Mouse (Mus musculus): ENCODE measurements around the gene Stard13.

The Stard13 gene

DNA sequence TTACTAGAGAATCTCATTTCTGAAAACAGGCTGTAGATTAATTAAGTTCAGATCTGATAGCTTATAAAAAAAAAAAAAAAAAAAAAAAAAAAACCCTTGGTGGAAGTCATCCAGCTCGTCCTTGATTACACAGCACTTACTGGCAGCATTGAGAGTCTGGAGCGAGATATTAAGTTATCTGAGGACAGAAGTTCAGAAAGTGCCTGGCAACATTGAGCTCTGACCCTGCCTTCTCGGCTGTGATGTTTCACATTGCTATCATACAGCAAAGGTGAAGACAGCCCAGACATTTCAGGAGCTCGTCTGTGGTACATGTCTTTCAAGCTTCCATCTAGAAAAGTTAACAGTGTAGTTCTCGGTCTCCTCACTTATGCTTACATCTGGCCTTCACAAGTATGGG lies 95.7 kb downstream of the Stard13 start:
- DNase-seq = no peak

DNA sequence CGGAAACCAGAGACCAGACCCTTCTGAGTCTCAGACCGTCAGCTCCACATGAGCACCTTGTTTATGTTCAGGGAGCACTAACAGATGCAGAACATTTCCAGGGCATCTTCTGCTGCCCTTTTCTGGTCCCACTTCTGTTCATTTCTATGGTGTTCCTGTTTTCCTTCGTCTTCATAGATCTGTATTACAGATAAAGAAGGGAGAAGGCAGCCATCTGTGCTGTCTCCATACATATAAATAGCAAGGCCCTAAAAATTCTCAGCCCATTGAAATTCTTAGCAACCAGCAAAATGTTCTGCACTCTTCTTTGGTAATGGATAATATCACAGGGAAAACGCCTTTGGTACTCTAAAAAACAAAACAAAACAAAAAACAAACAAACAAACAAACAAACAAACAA lies 96.3 kb downstream of the Stard13 start:
- DNase-seq = no peak

DNA sequence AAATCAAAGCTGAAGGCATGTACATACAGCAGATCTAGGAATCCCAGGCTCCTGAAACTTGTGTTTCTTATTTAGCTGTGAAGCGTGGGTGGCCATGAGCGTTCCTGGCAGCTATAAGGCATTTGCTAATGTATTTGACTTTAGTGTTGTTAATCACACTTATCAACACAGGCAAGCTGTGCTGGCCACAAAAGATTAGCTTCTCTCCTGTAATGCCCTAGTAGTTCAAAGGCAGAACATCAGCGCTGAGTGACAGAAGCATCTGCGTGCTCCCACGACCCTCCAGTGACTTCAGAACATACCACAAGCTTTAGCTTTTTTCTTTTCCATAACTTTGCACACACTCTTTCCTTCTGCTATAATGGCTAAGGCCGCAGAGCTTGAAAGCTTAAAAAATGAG lies 97.7 kb downstream of the Stard13 start:
- DNase-seq = no peak

DNA sequence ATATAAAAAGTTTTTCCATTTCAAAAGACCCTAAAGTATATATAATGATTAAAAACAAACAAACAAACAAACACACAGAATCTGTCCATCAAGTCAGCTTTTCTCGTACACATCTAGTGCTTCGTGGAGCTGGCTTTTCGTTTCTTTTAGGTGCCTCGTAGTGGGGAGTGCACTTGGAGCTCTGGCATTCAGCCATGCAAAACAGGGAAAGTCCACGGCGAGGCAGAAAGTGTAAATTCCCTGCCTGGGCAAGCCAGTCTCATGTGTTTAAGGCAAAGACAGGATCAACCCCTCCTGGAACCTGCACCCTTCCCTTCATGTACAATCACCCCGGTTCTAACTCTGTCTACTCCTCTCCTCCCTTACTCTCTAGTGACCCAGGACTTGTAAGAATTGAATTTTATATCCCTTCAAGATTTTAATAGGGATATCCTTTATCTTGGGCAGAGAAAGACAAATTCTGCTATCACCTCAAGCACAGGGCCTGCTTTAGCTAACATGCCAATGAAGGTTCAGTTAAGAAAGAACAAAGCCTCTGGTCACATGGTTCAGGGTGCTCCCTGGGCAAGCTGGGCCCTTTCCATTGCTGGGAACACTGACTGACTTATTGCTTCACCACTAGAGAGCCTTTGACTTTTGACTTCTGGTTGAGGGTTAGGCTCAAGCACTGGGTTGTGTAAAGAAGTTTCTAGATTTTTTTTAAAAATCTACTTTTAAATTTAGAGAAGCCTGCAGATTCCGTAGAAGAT lies 98.4 kb downstream of the Stard13 start:
- DNase-seq = no peak

DNA sequence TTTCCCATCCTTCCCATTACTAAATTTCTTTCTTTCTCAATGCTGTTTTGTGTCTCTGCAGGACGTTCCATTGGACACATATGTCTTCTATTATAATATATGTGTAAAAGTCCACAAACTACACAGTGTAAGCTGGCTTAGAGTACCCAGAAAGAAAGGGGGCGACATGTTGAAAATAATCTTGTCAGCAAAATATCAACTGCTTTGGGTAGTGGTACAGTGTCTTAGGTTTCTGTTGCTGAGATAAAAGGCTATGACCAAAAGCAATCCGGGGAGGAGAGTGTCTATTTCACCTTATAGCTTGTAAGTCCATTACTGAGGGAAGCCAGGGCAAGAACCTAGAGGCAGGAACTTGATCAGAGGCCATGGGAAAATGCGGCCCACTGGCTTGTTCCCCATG lies 99.4 kb downstream of the Stard13 start:
- DNase-seq = no peak

DNA sequence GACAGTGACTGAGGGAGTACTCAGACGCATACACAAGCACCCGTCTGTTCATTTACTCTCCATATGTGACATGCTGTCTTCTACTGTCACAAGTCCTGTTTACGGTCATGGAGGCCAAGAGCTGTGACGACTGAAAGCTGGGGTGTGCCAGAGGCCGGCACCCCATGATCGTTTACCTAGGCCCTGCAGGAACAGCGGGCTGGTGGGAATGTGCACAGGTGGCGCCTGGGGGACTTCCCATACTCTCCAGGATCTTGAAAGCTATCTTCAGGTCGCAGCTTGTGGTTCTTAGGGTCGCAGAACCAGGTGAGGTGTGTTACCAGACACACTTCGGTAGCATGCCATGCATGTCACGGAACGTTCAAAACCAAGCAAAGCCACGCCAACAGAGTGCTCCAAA lies 99.9 kb downstream of the Stard13 start:
- DNase-seq = no peak

DNA sequence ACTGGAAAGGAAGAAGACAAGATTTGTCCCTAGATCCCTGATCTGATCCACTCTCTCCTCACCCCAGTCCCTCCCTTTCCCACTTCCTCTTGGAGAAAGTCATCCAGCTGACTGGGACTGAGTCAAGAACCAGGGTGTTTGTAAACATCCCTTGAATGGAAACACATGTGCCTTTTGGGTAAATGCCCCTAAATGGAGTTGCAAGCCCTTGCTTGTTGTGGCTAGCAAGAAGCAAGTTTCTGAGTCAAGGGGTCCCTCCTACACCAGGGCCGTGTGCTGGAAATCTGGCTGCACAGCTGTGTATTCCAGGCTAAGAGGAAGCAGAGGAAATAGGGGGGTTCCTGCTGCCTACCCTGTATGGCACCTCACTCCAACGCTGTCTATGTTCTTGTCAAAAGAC lies 103.9 kb downstream of the Stard13 start:
- DNase-seq = no peak

DNA sequence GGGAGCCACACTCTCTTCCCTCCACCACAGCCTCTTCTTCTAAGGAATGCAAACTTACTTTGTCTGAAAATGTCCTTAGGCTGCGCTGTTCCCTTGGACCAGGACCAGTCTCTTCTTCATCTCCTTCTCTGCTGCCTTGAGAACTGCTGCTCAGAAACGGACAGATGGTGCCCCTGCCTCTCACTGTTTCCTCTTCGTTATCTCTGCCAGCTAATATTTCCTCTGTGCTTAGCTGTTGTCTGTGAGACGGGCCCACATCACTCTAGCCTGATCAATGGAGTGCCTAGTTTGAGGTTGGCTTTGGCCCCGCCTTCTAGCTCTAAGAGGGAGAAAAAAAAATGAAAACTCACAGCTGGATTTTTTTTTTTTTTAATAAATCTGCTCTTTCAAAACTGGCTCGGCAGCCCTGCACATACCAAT lies 106.3 kb downstream of the Stard13 start:
- no peak for DNase-seq

DNA sequence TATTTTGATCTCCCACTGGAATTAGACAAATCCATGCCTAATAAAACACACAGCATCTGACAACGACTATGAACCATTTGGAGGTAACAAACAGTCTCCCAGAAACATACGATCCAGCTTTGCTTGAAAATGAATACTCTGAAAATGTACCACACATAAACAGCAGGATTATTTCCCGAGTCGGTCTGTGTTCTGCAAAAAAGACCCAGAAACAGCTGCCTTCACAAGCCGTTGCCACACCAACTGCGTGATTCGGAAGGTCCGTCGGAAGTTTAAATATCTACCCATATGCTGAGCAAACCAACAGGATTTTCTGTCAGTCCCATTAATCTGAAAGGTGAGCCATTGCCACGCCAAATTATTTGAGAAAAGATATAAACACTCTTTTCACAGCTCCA lies 107.0 kb downstream of the Stard13 start:
- DNase-seq = no peak

DNA sequence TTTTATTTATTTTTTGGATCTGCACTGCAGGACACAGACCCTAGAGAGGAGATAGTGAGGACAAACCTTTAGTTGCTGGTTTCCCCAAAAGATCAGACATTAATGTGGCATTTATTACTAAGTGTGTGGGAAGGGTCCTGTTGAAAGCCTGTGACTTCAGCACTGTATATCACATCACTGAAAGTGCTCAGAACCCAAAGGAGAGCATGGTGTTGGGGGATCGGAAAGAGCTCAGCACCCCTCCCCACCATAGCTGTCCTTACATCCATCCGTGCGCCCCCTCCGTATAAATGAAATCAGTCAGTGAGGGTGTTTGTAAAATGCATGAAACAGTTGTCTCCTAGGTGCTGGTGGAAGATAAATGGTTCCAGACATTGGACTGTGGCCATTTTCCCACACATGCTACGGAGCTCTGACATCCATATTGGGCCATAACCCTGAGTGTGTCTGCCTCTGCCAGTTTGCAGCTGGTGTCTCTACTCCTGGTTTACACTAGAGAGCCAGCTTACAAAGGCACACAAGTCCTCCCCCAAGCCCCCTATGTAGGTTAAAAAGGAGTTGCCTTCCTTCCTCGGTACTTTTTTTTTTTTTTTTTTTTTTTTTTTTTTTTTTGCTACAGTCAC lies 107.5 kb downstream of the Stard13 start:
- DNase-seq = peak; percentile 43

DNA sequence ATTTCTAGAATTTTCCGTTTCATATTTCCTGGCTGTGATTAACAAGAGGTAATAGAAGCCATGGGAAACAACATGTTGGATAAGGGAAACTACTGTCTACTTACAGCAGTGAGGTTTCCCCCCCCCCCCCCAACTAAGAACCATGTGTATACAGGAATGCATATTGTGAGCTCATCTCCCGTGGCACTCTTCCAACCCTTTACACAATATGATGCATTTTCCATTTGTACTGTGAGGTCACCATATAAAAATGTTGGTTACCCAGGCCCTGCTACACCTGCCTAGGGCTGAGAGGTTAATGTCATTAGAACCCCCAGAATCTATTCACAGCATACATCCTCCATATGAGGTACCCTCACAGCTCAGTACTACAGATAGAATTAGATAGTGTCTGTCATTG lies 115.8 kb downstream of the Stard13 start:
- no peak for DNase-seq

DNA sequence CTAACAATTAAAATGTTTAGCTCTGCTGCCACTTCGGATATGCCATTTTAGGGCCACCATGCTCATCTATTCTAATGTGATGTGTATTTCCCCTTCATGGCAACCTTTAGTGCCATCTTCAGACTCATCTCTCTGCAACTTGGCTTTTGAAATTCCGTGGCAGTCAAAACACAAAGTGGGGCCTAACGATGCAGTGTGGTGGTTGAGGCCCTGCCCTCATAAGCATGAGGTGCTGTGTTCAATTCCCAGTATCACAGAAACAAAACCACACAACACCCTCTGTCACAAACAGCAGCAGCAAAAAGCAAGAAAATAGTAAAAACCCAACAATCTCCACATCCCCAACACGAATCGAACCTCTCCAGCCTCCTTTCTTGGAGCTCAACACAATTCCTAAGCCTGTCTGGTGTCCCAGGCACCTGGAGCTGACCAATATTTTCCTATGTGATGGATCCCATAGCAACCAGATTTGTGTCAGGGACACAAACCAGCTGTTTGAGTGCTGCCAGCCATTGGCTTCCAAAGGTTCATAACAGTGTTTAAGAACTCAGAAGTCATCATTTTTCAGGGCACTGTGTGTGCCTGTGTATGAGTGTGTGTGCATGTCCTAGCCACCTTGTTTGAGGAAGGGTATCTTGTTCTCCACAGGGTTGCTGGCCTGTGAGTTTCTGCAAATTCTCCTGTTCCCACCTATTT lies 117.3 kb downstream of the Stard13 start:
- no peak for DNase-seq

DNA sequence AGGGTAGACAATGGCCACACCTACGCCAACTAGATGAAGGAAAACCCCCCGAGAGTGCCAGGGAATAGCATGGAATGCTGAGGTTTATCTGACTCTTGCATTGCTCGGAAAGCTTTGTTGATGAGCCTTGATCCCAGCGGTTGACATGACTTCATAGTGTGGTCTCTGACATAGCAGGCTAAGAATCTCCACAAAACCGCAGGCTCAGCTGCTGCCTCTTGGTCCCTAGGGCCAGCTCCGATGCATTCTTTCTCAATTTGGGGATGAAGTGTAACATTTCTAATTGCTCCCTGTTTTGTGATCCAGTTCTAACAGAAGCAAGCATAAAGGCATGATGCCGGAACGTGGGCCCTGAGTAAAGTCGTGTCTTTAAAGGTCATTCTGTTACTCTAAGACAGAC lies 120.9 kb downstream of the Stard13 start:
- no peak for DNase-seq

DNA sequence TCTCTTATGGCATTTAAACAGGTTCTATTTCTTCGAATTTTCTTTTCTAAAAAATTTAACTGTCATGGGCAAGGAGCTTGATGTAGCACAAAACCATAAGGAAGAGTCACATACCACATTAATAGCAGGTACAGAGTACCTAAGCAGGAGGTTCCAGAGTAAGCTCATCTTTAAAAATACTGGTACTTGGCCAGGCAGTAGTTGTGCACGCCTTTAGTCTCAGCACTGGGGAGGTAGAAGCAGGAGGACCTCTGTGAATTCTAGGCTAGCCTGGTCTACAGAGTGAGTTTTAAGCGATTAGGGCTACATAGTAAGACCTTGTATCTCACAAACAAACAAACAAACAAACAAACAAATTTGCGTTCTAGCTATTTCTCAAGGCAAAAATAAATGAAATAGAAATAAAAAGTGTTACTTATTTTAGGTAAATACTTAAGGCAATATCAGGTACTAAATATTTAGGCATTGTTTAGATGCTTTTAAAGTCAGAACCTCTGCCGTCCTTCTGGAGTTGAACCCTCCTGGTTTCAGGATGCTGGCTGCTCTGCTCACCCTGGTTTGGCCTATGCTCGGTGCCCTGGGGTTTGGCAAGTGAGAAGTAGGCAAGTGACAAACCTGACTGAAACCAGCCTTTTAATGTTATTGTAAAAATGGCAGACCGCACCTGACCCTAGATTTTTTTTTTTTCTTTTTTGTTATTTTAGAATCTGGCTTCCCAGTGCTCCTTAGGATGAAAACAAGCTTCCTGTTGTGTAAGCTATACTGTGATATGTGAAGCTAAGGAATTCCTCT lies 122.4 kb downstream of the Stard13 start:
- no peak for DNase-seq

DNA sequence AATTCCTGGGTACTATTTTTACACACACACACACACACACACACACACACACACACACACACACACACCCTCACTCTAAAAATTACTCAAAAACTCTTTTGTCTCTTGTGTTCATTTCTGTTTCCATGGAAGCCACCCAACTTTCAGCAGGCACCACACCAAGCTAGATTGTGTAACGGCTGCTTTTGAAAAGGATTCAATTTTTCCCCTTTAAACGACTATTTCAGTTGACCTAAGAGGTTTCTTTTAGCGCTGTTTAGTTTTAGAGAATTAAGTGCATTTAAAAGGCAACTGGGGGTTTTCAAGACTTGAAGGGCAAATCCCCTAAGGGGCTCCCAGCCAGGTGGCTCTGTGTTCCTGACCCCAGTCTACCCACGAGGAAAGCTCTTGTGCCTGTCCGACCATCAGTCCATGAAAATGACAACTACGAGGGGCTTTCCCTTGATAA lies 123.2 kb downstream of the Stard13 start:
- no peak for DNase-seq

DNA sequence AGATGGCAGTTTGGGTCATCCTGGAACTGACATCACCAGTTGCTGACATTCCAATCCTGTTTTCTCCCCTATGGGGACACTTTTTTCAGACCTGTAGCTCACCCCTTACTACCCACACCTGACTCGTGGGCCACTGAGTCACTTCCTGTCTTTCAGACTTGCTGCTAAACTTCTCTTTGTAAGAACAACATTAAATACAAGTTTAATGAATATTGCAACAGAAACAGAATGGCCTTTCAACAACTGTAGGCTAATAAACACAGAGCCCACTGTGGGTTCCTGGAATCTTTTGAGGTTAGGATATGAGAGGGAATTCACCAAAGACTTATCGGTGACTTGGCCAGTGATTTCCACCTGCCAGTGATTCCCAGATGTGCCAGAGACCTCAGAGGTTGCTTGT lies 123.8 kb downstream of the Stard13 start:
- no peak for DNase-seq

DNA sequence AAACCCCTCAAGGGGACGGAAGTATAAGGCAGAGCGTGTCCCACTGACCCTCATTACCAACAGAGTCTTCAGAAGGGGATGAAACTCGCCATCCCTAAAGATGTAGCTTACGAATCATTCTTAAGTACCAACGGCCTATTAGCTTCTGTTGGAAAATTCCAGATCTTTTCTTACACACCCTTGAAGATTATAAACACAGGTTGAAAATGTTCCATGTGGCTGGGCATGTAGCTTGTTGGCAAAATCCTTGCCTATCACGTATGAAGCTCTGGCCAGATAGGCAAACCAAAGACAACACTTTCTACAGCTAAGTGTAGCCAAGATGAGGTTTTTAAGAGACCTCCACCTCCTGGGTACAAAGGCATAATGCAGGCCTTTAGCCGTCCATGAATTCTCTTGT lies 124.7 kb downstream of the Stard13 start:
- no peak for DNase-seq

DNA sequence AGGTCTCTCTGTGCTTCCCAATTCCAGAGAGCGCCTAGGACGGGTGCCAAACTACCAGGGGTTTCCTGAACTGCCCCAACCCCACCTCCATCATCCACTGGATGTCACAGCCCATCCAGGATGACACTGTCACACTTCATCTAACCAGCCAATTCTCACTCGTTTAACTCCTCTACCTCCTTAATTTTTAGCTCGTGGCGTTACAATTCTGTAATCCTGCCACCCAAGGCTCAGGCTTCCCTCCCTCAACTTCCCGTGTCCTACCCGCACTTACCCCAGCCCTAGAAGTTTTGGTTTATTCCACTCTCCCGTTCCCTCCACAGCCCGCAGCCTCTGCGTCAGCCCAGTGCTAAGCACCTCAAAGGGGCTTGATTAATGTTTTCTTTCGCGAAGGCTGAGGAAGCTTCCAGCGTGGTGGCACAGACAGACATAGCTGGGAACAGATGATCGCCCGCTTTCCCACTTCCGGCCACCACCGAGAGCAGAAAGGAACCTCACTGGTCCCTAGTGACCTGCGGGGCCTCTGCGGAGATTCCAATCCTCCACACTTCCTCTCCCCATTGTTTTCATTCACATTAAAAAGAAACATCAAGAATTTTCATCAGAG lies 125.2 kb downstream of the Stard13 start:
- DNase-seq = no peak

DNA sequence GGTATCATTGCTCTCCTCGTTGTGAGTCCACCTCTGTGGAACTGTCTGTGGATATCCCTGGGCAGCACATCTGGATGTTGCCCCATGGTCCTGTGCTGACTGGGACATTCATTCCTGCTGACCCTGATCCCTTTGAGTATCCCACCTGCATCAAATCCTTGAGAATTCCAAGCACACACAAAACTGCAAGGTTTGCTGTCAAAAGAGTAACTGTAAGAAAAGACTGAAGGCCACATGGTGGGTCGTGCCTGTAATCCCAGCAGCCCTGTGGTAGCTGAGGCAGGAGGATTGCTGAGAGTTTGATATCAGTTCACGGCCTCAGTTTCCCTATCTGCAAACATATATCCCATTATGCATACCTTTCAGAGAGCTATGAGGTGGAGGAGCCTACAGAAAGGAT lies 126.8 kb downstream of the Stard13 start:
- no peak for DNase-seq

DNA sequence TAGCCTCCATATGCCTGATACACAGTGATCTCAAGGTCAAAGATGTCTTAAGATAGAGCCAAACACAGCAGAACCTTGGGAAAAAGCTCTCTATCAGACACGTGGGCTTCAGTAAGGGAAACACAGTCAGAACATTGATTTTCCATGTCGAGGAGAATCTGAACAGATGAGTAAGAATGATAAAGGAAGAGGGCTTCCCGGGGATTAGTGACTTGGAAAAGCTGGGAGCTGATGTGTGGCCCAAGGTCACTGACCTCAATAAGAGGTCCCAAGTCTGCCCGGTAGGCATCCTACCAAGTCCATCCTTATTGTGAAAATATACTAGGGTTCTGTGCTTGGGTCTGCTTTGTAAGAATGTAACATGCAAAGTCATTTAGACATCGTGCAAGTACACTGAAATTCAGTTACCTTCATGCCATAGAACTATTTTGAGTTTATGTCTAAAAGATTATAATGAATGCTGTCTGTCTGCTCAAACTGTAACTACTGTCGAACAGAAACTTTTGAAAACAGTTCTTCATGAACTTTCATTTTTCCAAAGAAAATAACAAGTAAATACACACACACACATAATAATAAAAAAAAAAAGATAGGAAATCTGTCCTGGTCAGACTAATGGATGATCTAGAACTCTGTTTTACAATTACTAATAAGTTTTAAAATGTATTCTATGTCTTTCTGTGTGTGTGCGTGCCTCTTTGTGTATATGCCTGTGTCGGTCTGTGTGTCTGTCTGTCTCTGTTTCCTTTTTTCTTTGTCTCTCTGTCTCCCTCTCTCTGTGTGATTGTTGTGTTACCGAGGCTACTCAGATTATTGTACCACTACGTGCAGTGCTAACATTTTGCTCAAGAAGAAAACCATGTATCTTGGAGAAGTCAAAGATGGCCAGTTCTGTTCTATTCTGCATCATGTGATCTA lies 128.3 kb downstream of the Stard13 start:
- no peak for DNase-seq

DNA sequence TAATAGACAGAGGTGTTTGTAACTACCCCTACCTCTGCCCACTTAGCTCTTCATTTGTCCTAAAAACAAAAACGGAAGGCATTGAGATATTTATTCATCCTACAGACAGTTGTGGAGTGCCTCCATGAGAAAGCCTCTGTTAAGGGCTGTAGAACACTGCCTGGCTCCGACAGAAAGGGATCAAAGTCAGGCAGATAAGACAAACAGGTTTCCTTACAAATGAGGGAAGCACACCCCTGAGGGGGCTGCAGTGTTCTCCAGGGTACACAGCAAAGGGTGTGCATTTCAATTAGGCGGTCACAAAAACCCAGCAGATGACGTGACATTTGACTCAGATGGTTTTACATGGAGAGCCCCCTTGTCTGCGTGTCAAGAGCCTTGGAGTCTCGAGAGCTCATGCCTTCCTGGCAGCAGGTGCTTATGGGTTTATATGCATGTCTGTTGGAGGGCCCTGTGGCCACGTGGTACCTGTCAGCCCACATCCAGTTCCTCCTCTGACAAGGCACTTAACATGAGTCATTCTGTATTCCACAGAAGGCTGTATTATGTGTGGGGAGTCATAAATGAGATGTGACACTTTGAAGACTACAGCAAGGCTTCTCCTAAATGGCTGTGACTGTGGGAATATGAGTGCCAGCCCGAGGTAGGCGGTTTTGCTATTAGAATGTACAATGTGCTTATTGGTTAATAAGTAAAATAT lies 129.1 kb downstream of the Stard13 start:
- no peak for DNase-seq
